Mouse (Mus musculus): Measurements from ENCODE around the gene Platr17. TPM values are rescaled to one million over a fixed set of nuclear protein-coding genes. Genes with fewer than 3 reads are reported as not detected.

Platr17 gene
- polyA plus RNA-seq, 1 experiment from 2014 or later = 0.26 TPM

DNA sequence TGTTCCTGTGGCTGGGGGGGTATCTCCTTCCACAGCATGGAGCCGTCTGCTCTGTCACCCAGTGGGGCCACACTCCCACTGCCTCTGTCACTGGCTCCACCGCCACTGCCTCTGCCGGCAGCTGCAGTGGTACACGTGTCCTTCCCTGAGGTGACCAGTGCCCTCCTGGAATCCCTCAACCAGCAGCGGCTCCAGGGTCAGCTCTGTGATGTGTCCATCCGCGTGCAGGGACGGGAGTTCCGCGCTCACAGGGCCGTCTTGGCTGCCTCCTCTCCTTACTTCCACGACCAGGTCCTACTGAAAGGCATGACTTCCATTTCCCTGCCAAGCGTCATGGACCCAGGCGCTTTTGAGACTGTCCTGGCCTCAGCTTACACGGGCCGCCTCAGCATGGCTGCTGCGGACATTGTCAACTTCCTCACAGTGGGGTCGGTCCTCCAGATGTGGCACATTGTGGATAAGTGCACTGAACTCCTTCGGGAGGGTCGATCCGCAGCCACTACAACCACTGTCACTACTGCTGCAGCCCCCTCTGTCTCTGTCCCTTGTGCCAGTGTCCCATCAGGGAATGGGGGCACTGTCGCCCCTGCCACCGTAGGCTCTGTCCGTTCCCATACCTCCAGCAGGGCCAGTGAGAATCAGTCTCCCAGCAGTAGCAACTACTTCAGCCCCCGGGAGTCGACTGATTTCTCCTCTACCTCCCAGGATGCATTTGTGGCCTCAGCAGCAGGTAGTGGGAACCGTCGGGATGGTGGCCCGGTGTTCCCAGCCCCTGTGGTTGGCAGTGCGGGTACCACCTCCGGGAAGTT, 12.1 kb downstream of the Platr17 start:
- peaks cover 43% of the 10 kb centered on the region for H3K36me3 ChIP-seq (ENCODE audit: control insufficient read depth, insufficient read depth, low read length)
- peak overlapping the region; percentile 75 for H3K4me2 ChIP-seq (ENCODE audit: low read length)
- peaks cover 13 to 23% of the 10 kb centered on the region in 2 experiments for H3K4me1 ChIP-seq (ENCODE audit: control insufficient read depth in 2 of 2, insufficient read depth in 2 of 2, low read length in 2 of 2)
- peak overlapping the region; percentile 63 to 66 for H3K4me3 ChIP-seq (ENCODE audit: control insufficient read depth in 1 of 2, insufficient read depth in 1 of 2, low read depth in 1 of 2, low read length in 2 of 2)
- no peak overlapping the region for H3K27ac ChIP-seq (replicated peaks in 1 of 2; ENCODE audit: control insufficient read depth in 1 of 2, insufficient read depth in 1 of 2, low read depth in 2 of 2, low read length in 2 of 2)
- no peak for ATAC-seq (ENCODE audit: insufficient number of reproducible peaks, insufficient read depth, low FRiP score, low read depth)
- 66% methylated on average over 31 of the region's 31 CpGs for WGBS
- H3K9me3 ChIP-seq (ENCODE audit: control insufficient read depth, low read length) = no peaks in the 10 kb centered on the region
- peak overlapping the region; percentile 75 for H3K9ac ChIP-seq (ENCODE audit: low read length)
- no peaks in the 10 kb centered on the region for H3K27me3 ChIP-seq (ENCODE audit: control insufficient read depth, insufficient read depth, low read length)

DNA sequence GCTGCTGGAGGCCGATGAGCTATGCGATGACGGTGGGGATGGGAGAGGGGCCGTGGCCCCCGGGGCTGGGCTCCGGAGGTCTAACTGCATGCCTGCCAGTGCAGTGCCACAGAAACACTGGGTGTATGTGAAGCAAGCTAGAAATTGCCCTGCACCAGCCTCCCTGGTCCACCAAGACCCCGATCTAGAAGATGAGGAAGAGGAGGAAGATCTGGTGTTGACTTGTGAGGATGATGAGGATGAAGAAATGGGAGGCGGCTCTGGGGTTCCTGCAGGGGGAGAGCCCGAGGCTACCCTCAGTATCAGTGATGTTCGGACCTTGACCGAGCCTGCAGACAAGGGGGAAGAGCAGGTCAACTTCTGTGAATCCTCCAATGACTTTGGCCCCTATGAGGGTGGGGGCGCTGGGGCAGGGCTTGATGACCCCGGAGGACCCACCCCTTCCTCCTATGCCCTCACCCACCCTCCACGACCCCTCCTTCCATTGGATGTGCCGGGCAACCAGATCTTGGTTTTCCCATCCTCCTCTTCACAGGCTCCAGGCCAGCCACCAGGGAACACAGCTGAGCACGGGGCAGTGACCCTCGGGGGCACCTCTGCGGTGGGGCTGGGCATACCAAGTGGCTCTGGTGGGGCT, 12.8 kb downstream of the Platr17 start:
- WGBS = 86% methylated on average over 17 of the region's 18 CpGs
- Histone ChIP-seq H3K4me2 (ENCODE audit: low read length) (no peak overlapping the region), H3K9me3 (ENCODE audit: control insufficient read depth, low read length) (no peaks in the 10 kb centered on the region), H3K4me1 (ENCODE audit: control insufficient read depth in 2 of 2, insufficient read depth in 2 of 2, low read length in 2 of 2) (peaks cover 13 to 23% of the 10 kb centered on the region in 2 experiments), H3K4me3 (ENCODE audit: control insufficient read depth in 1 of 2, insufficient read depth in 1 of 2, low read depth in 1 of 2, low read length in 2 of 2) (no peak overlapping the region), H3K27ac (replicated peaks in 1 of 2; ENCODE audit: control insufficient read depth in 1 of 2, insufficient read depth in 1 of 2, low read depth in 2 of 2, low read length in 2 of 2) (no peak overlapping the region), H3K9ac (ENCODE audit: low read length) (no peak overlapping the region), H3K36me3 (ENCODE audit: control insufficient read depth, insufficient read depth, low read length) (peaks cover 36% of the 10 kb centered on the region), H3K27me3 (ENCODE audit: control insufficient read depth, insufficient read depth, low read length) (no peaks in the 10 kb centered on the region)
- no peak for ATAC-seq (ENCODE audit: insufficient number of reproducible peaks, insufficient read depth, low FRiP score, low read depth)

DNA sequence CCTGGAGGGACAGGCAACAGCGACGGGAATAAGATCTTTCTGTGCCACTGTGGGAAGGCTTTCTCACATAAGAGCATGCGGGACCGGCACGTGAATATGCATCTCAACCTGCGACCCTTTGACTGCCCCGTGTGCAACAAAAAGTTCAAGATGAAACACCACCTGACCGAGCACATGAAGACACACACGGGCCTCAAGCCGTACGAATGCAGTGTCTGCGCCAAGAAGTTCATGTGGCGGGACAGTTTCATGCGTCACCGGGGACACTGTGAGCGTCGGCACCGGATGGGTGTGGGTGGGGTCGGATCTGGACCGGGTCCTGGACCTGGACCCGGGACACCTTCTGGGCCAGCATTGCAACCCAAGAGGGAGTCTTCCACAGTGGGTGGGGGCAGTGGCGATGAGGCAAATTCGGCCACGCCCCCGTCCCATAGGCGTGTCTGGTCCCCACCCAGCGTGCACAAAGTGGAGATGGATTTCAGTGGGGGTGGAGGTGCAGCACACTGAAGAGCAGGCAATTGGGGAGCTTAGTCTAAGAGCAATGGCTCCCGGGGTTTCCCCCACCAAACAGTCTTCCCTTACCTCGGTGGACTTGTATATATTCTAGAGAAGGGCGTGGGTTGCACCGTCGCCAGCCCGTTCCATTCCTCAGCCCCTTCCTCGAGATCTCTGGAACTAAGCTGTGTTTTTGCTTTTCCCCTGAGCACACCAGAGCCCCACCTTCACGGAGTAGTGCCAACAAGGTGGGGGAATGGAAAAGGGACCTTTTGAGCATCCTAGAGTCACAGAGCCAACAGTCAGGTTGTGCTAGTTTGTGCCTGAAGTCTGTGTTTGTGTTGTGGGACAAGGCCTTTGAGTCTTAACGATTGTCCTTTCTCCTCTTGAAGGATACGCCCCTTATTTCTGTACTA, 13.6 kb downstream of the Platr17 start:
- Histone ChIP-seq H3K4me2 (ENCODE audit: low read length) (peak overlapping the region; percentile 99), H3K27me3 (ENCODE audit: control insufficient read depth, insufficient read depth, low read length) (no peaks in the 10 kb centered on the region), H3K9ac (ENCODE audit: low read length) (peak overlapping the region; percentile 87), H3K4me3 (ENCODE audit: control insufficient read depth in 1 of 2, insufficient read depth in 1 of 2, low read depth in 1 of 2, low read length in 2 of 2) (peak overlapping the region; percentile 81 to 83), H3K4me1 (ENCODE audit: control insufficient read depth in 2 of 2, insufficient read depth in 2 of 2, low read length in 2 of 2) (peaks cover 13 to 23% of the 10 kb centered on the region in 2 experiments), H3K9me3 (ENCODE audit: control insufficient read depth, low read length) (no peaks in the 10 kb centered on the region), H3K27ac (replicated peaks in 1 of 2; ENCODE audit: control insufficient read depth in 1 of 2, insufficient read depth in 1 of 2, low read depth in 2 of 2, low read length in 2 of 2) (peak overlapping the region; percentile 76 to 78; a peak in 1 of 4 replicates), H3K36me3 (ENCODE audit: control insufficient read depth, insufficient read depth, low read length) (peaks cover 30% of the 10 kb centered on the region)
- ATAC-seq (ENCODE audit: insufficient number of reproducible peaks, insufficient read depth, low FRiP score, low read depth) = no peak
- 52% methylated on average over 37 of the region's 37 CpGs for WGBS

DNA sequence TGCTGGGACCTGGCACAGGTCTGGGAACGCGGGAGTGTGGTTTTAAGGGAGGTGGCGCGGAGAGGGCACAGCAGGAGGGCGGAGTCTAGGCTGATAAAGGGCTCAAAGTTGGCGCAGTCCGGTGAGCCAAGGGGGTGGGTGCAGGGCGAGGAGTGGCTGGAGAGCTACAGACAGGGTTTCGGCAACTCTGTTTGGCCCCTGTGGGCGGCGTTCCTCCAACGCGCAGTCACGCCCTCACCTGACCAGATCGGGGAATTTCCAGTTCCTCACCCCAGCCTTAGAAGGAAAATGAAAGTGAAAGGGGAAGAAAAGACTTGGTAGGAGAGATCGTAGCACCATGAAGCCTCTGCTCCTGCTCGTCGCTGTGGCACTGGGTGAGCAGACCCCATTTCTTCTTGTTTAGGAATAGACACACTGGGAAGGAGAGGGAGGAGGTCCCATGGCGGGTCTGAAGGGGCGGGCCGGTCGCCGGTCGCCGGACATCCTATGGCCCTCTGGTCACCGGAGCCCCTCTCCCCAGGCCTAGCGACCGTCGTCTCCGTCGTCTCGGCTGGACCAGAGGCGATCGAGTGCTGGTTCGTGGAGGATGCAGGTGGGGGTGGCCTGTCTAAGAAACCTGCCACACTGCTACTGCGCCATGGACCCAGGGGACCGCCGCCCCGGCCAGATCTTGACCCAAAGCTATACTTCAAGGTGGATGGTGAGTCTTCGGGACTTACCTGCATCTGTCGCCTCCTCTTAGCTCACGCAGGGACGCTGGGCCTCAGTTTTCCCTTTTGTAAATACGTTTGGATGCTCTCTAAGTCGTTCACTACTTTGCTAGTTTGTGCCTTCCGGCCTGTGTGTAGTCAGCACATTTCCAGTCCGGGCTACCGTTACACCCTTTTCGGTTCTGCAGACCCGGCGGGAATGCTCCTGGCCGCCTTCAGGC, 14.7 kb downstream of the Platr17 start:
- Histone ChIP-seq H3K4me2 (ENCODE audit: low read length) (peak overlapping the region; percentile 99), H3K27me3 (ENCODE audit: control insufficient read depth, insufficient read depth, low read length) (no peaks in the 10 kb centered on the region), H3K9me3 (ENCODE audit: control insufficient read depth, low read length) (no peaks in the 10 kb centered on the region), H3K36me3 (ENCODE audit: control insufficient read depth, insufficient read depth, low read length) (peaks cover 19% of the 10 kb centered on the region), H3K9ac (ENCODE audit: low read length) (peak overlapping the region; percentile 87), H3K4me3 (ENCODE audit: control insufficient read depth in 1 of 2, insufficient read depth in 1 of 2, low read depth in 1 of 2, low read length in 2 of 2) (peak overlapping the region; percentile 81 to 83), H3K4me1 (ENCODE audit: control insufficient read depth in 2 of 2, insufficient read depth in 2 of 2, low read length in 2 of 2) (peaks cover 13 to 23% of the 10 kb centered on the region in 2 experiments), H3K27ac (replicated peaks in 1 of 2; ENCODE audit: control insufficient read depth in 1 of 2, insufficient read depth in 1 of 2, low read depth in 2 of 2, low read length in 2 of 2) (peak overlapping the region; percentile 76 to 78)
- peak; percentile 40; the same call in 1 of the 2 replicates for ATAC-seq (ENCODE audit: insufficient number of reproducible peaks, insufficient read depth, low FRiP score, low read depth)
- under 1% methylated on average over 52 of the region's 52 CpGs for WGBS

DNA sequence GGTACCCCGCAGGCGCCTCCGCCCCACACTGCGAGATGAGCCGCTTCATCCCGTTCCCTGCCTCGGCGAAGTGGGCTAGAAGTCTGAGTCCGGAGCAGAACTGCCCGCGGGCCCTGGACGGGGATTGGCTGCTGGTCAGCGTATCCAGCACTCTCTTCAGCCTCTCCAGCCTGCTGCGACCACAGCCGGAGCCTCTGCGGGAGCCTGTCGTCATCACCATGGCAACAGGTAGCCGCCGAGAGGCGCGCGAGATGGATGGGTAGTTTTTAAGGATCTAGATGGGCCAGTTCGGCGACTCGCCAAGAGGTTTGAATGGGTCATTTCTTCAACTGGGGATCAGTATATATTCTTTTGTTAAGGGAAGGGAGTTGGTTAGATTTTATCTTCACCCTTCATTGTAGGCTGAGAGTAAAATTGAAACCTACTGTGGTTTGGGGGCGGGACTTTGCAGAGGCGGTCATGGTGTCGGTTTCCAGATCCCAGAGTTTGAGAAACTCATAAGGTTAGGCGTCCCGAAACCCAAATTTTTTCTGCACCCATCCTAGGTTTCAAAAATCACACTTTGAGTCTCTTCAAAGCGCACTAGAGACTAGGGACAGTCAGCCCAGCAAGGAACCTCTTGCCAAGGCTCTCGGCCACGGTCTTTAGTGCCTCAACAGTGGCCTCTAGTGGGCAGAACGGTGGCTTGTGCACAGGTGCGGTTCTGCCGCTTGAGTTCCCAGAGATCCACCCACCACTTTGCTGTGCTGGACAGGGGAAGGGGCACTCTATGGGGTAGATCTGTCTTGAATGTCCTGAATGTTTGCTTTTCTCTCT, 15.6 kb downstream of the Platr17 start:
- no peak for ATAC-seq (ENCODE audit: insufficient number of reproducible peaks, insufficient read depth, low FRiP score, low read depth)
- H3K4me3 ChIP-seq (ENCODE audit: control insufficient read depth in 1 of 2, insufficient read depth in 1 of 2, low read depth in 1 of 2, low read length in 2 of 2) = peak overlapping the region; percentile 81 to 83
- under 1% methylated on average over 36 of the region's 36 CpGs for WGBS

DNA sequence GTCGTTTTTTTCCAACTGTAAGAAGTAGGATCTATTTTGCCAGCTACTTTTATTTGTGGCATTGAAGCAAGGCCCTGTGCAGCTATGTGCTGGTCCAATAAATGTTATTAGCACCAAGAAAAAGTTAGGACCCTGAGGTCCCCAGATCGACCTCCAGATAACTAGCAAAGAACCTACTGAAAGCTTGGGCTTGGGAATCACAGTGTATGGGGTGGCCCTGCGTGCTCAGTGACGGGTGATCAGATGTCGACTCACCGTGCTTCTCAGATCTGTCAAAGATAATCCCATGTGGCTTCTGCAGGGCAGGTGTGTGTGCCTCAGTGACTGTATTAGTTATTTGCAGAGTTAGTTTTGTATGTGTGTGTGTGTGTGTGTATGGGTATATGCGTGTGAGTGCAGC, 16.4 kb downstream of the Platr17 start:
- Histone ChIP-seq H3K4me1 (ENCODE audit: control insufficient read depth in 2 of 2, insufficient read depth in 2 of 2, low read length in 2 of 2) (peaks cover 11 to 17% of the 10 kb centered on the region in 2 experiments), H3K4me3 (ENCODE audit: control insufficient read depth in 1 of 2, insufficient read depth in 1 of 2, low read depth in 1 of 2, low read length in 2 of 2) (no peak overlapping the region), H3K9me3 (ENCODE audit: control insufficient read depth, low read length) (no peaks in the 10 kb centered on the region), H3K9ac (ENCODE audit: low read length) (no peak overlapping the region), H3K36me3 (ENCODE audit: control insufficient read depth, insufficient read depth, low read length) (peaks cover 15% of the 10 kb centered on the region), H3K27ac (replicated peaks in 1 of 2; ENCODE audit: control insufficient read depth in 1 of 2, insufficient read depth in 1 of 2, low read depth in 2 of 2, low read length in 2 of 2) (no peak overlapping the region), H3K4me2 (ENCODE audit: low read length) (no peak overlapping the region), H3K27me3 (ENCODE audit: control insufficient read depth, insufficient read depth, low read length) (no peaks in the 10 kb centered on the region)
- ATAC-seq (ENCODE audit: insufficient number of reproducible peaks, insufficient read depth, low FRiP score, low read depth) = no peak
- WGBS = 86% methylated on average over 7 of the region's 7 CpGs

More for the DNA sequence above, 15.6 kb downstream of the Platr17 start:
- Histone ChIP-seq H3K27me3 (ENCODE audit: control insufficient read depth, insufficient read depth, low read length) (no peaks in the 10 kb centered on the region), H3K4me2 (ENCODE audit: low read length) (peak overlapping the region; percentile 99), H3K27ac (replicated peaks in 1 of 2; ENCODE audit: control insufficient read depth in 1 of 2, insufficient read depth in 1 of 2, low read depth in 2 of 2, low read length in 2 of 2) (peak overlapping the region; percentile 76 to 78; a peak in 3 of 4 replicates), H3K9me3 (ENCODE audit: control insufficient read depth, low read length) (no peaks in the 10 kb centered on the region), H3K36me3 (ENCODE audit: control insufficient read depth, insufficient read depth, low read length) (peaks cover 13% of the 10 kb centered on the region), H3K4me1 (ENCODE audit: control insufficient read depth in 2 of 2, insufficient read depth in 2 of 2, low read length in 2 of 2) (peaks cover 11 to 17% of the 10 kb centered on the region in 2 experiments), H3K9ac (ENCODE audit: low read length) (peak overlapping the region; percentile 87)
